In genomic region chr6:37451664-37452063, GRCm38 (mm10) we compare ENCODE assay signal across 26 mouse cellular contexts. TPM values are rescaled to one million over a fixed set of nuclear protein-coding genes. Genes with fewer than 3 reads are reported as not detected.
DNase-seq lines count a peak whose midpoint lies in the region; ATAC-seq and TF ChIP-seq lines count a peak whose summit lies in the region.
"Had no signal": no experiment of that assay in that cellular context is flagged by ENCODE, and none has a peak within 500 bp of the region (broad histone marks: within the 10 kb centered on the region; RNA-seq: fewer than 3 reads in every experiment).

No protein-coding gene starts in this region.

- ATAC-seq in midbrain, embryonic 11.5 days (ENCODE audit: low FRiP score), result no peak
- no peak for ATAC-seq in midbrain, postnatal 0 days (ENCODE audit: low FRiP score)
- peak; percentile 47; the same call in 1 of the 2 replicates for ATAC-seq in intestine, embryonic 16.5 days
- ATAC-seq in CD4-positive, CD25-positive, alpha-beta regulatory T cell, adult 4 months, result no peak
- no peak for ATAC-seq in frontal cortex, adult (ENCODE audit: low TSS enrichment)
- ATAC-seq: activated CD4-positive, CD25-positive, alpha-beta regulatory T cell, adult 4 months; forebrain, embryonic 14.5 days; forebrain, postnatal 0 days; hindbrain, postnatal 0 days had no signal

- H3K27ac ChIP-seq in midbrain, embryonic 11.5 days (ENCODE audit: low read depth, low read length), result no peak overlapping the region
- H3K27ac ChIP-seq in midbrain, postnatal 0 days (ENCODE audit: low read depth, low read length), result no peak overlapping the region
- H3K27ac ChIP-seq in intestine, embryonic 16.5 days (ENCODE audit: low read length), result no peak overlapping the region
- H3K27ac ChIP-seq: heart, embryonic 10.5 days; heart, embryonic 13.5 days; hindbrain, embryonic 14.5 days; hindbrain, postnatal 0 days had no signal

- H3K36me3 ChIP-seq in midbrain, embryonic 11.5 days (ENCODE audit: control insufficient read depth, insufficient read depth, low read length), result no peaks in the 10 kb centered on the region
- H3K36me3 ChIP-seq in midbrain, postnatal 0 days (ENCODE audit: insufficient read depth, low read length), result no peaks in the 10 kb centered on the region
- no peaks in the 10 kb centered on the region for H3K36me3 ChIP-seq in intestine, embryonic 16.5 days (ENCODE audit: control insufficient read depth, insufficient read depth, low read length)
- H3K36me3 ChIP-seq: heart, embryonic 10.5 days; heart, embryonic 13.5 days had no signal

- no peaks in the 10 kb centered on the region for H3K9me3 ChIP-seq in midbrain, embryonic 11.5 days (ENCODE audit: control insufficient read depth, low read length)
- no peaks in the 10 kb centered on the region for H3K9me3 ChIP-seq in midbrain, postnatal 0 days (ENCODE audit: low read length)
- H3K9me3 ChIP-seq in intestine, embryonic 16.5 days (ENCODE audit: control insufficient read depth, low read length), result no peaks in the 10 kb centered on the region
- H3K9me3 ChIP-seq: heart, embryonic 10.5 days; heart, embryonic 13.5 days had no signal

- H3K27me3 ChIP-seq in midbrain, embryonic 11.5 days (ENCODE audit: control insufficient read depth, insufficient read depth, low read length), result no peaks in the 10 kb centered on the region
- H3K27me3 ChIP-seq in midbrain, postnatal 0 days (ENCODE audit: insufficient read depth, low read length), result no peaks in the 10 kb centered on the region
- no peaks in the 10 kb centered on the region for H3K27me3 ChIP-seq in intestine, embryonic 16.5 days (replicated peaks; ENCODE audit: control insufficient read depth, insufficient read depth, low read length)
- H3K27me3 ChIP-seq: heart, embryonic 13.5 days had no signal

- TF ChIP-seq CTCF in midbrain, postnatal 0 days (IDR thresholded peaks at IDR 0.05), result no peak

- no peak overlapping the region for H3K9ac ChIP-seq in midbrain, embryonic 11.5 days (ENCODE audit: low read length)
- H3K9ac ChIP-seq in midbrain, postnatal 0 days (replicated peaks; ENCODE audit: low read length, poor library complexity, severe bottlenecking), result no peak overlapping the region
- no peak overlapping the region for H3K9ac ChIP-seq in intestine, embryonic 16.5 days (ENCODE audit: low read depth, low read length)
- H3K9ac ChIP-seq: forebrain, postnatal 0 days; heart, embryonic 13.5 days; hindbrain, embryonic 14.5 days had no signal

- peak; percentile 42 for DNase-seq in heart, adult 11 months
- DNase-seq in heart, adult 8-10 months (ENCODE audit: low spot score), result no peak
- DNase-seq in midbrain, embryonic 11.5 days (ENCODE audit: low spot score, missing footprints), result peak; percentile 49
- no peak for DNase-seq in midbrain, postnatal 0 days (ENCODE audit: low spot score)
- no peak for DNase-seq in right cerebral cortex, adult 2 months (ENCODE audit: low spot score in 2 of 2)
- DNase-seq: adrenal gland, adult 8-10 months; adrenal gland, postnatal 25 days; cerebellum, adult 11-12 months; cerebellum, adult 9-10 months; cerebellum, postnatal 14 days; forebrain, postnatal 0 days; gastrocnemius, postnatal 10 days; gastrocnemius, postnatal 36 days; heart, adult 18-20 months; heart, postnatal 14 days; heart, postnatal 4 days had no signal

- no peak overlapping the region for H3K4me3 ChIP-seq in midbrain, embryonic 11.5 days (ENCODE audit: low read depth, low read length)
- H3K4me3 ChIP-seq in midbrain, postnatal 0 days (ENCODE audit: low read depth, low read length), result no peak overlapping the region
- H3K4me3 ChIP-seq in intestine, embryonic 16.5 days (ENCODE audit: low read length), result no peak overlapping the region
- H3K4me3 ChIP-seq: heart, embryonic 10.5 days; heart, embryonic 13.5 days had no signal

- 64% methylated on average over 4 of the region's 4 CpGs for WGBS in midbrain, embryonic 11.5 days
- WGBS in midbrain, postnatal 0 days, result 65% methylated on average over 4 of the region's 4 CpGs
- 46% methylated on average over 4 of the region's 4 CpGs for WGBS in intestine, embryonic 16.5 days

- H3K4me2 ChIP-seq in midbrain, embryonic 11.5 days, result no peak overlapping the region
- H3K4me2 ChIP-seq in midbrain, postnatal 0 days (ENCODE audit: low read depth, low read length, poor library complexity, severe bottlenecking), result no peak overlapping the region
- no peak overlapping the region for H3K4me2 ChIP-seq in intestine, embryonic 16.5 days (ENCODE audit: low read depth, low read length)
- H3K4me2 ChIP-seq: heart, embryonic 13.5 days; hindbrain, embryonic 14.5 days had no signal

- H3K4me1 ChIP-seq in midbrain, embryonic 11.5 days (ENCODE audit: control insufficient read depth, insufficient read depth, low read length), result no peaks in the 10 kb centered on the region
- no peaks in the 10 kb centered on the region for H3K4me1 ChIP-seq in midbrain, postnatal 0 days (ENCODE audit: insufficient read depth, low read length)
- H3K4me1 ChIP-seq in intestine, embryonic 16.5 days (ENCODE audit: control insufficient read depth, insufficient read depth, low read length), result 0 out of 2 replicates have a peak, but pooled peaks cover 2% of the 10 kb centered on the region
- H3K4me1 ChIP-seq: heart, embryonic 10.5 days; heart, embryonic 13.5 days had no signal

RNA-seq across cellular contexts. Expression of gene Creb3l2, which starts 9.7 kb away (rescaled TPM):
- 10 to 100 TPM; 21.8 to 23.8 (median 23.2) TPM for total RNA-seq in heart, adult 8-10 months (2022)
- 4.9 and 5.5 TPM in 2 replicates for polyA plus RNA-seq in midbrain, embryonic 11.5 days (2014; fragmentation: Nextera tagmentation; extraction: Ambion mirVana)
- total RNA-seq in midbrain, postnatal 0 days (2014; rRNA removed), result 3.9 and 4.5 TPM in 2 replicates
- 1.9 and 2.1 TPM in 2 replicates for polyA plus RNA-seq in midbrain, postnatal 0 days (2015; fragmentation: Nextera tagmentation; extraction: Ambion mirVana)
- polyA plus RNA-seq in intestine, embryonic 16.5 days (2015; fragmentation: Nextera tagmentation; extraction: Ambion mirVana), result 13.4 and 13.9 TPM in 2 replicates
- polyA plus RNA-seq in CD4-positive, CD25-positive, alpha-beta regulatory T cell, adult 4 months (2017; shearing (Covaris generic)), result 1 to 10 TPM; 3.2 to 3.3 TPM
- total RNA-seq: MEL had no signal

Comparison
In these comparisons a context has a peak if more than half of its experiments do, and no peak if none do; other contexts are left out.
1. DNase-seq: peak in heart, adult 11 months (single experiment) and midbrain, embryonic 11.5 days (single experiment); none in heart, adult 8-10 months (single experiment), midbrain, postnatal 0 days (single experiment) and right cerebral cortex, adult 2 months (0 of 2).